Mouse (Mus musculus): Measurements from ENCODE around the gene Ttll11.

- TF ChIP-seq CTCF (IDR thresholded peaks at IDR 0.05; ENCODE audit: low read depth, low read length) (no peak), POLR2A (IDR thresholded peaks at IDR 0.05; ENCODE audit: borderline replicate concordance, low read depth, low read length) (no peak)
Measured at GRCm38 (mm10) chr2:35720104-35720503, 259.6 kb downstream of the Ttll11 start.

Measured in bone marrow macrophage, adult 2 months (primary cell).